Mouse (Mus musculus): ENCODE measurements around the gene Adam21.
"Not testable (repeated sequence)": the region's sequence is repeated elsewhere in the genome, so short reads cannot be mapped to it uniquely, and the experiment has no call there.

Adam21 gene

DNA sequence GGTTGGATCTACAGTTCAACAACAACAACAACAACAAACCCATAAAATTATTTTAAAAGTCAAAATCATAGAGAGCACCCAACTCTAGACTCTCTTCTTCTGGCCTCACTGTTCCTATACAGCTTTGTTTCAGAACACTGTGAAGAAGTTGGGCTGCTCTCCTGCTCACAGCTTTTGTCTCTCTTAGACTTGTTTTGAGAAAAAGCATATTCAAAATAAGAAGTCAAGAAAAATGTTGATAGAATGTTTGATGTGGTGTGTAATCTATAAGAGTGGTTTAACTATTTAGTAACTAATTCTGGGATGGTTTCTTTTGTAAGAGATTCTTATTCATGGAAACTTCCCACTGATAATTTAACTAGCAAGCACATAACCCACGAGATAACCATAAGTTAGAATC lies at the start of gene Adam21:
Gene Adam21, minus strand, starts transcription at position 101 of the 400 bp plus-strand sequence.
- no peak for DNase-seq

GRCm38 (mm10) chr12:81616980-81617379 lies 48.7 kb upstream of the Adam21 start:
- peak; percentile 29 for DNase-seq

GRCm38 (mm10) chr12:81615807-81616206 lies 47.5 kb upstream of the Adam21 start:
- peak; percentile 20 for DNase-seq

DNA sequence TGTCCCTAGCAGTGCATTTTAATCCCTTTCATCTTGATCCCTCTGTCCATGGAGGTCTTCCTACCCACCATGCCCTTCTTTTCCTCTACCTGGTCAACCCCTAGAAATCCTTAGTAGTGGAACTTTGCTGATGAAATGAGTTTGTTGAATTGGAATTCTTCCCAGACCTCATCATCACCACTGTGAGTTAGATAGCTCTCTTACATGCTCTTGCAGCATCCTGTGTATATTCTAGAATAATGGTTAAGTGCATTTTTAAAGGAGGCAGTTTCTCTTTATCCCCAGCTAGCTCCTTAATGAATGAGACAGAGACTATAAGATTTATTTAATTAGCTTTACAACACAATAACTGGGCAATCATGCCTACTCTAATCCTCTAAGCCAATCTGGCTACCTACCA lies 41.2 kb upstream of the Adam21 start:
- DNase-seq: no peak

- DNase-seq: no peak
Measured at GRCm38 (mm10) chr12:81604995-81605784, 36.9 kb upstream of the Adam21 start.

GRCm38 (mm10) chr12:81596547-81597262 lies 28.4 kb upstream of the Adam21 start:
- DNase-seq: no peak

- peak; percentile 95 for DNase-seq
Measured at GRCm38 (mm10) chr12:81594902-81595671, 26.8 kb upstream of the Adam21 start, which contains the start of gene Med6. Gene Med6, minus strand, starts transcription at chr12:81595008.

DNA sequence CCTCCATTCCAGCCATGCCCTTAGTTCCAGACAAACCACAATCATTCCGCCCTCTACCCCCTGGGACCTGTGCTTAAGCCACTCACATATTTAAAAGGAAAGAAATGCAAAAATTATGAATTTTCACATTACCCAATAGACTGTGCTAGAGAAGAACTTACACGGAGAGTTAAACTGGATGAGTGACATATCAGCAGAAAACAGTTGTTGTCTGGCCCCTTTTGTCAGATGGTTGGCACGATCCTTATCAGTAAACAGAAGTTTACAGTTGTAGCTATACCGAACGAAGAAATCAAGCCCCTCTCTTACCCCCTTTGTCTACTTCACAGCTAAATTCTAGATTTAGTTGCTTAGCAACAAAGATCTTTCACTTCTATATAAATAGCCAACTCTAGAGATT lies 343 bp downstream of the Adam21 start:
- no peak for DNase-seq

DNA sequence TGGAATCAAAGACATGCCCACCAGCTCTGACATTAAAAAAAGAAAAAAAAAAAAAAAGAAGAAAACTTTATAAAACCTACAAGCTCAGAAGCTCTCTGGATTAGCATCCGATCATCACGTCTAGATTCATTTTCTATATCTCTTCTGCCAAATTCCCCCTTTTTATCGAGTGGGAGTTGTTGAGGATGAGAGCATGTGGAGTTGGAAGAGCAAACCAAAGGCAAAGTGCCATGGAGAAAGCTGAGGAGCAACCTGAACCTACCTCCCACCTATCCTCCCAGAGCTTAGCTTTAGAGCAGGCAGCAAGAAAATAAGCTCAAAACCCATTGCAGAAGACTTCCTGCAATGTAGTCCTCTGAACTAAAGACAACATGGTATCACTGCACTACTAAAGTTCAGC lies 4.1 kb downstream of the Adam21 start:
- DNase-seq: no peak

DNA sequence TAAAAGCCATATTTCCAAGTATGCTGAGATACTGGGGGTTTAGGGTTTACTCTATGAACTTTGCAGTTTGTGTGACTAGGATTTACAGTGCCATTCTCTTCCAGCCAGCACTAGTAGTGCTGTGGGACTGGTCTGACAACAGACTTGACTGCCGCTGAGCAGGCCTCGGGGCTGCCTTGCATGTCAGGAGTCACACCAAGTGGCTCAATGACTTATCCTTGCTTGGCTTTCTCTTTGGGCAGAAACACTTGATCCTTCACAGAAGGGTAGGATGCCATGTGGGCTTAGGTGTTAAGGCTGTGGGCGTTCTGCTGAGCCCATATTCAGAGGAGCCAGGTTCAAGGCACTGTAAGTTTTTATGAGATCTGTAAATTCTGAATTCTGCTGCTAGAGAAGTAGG lies 19.0 kb downstream of the Adam21 start:
- DNase-seq: no peak

DNA sequence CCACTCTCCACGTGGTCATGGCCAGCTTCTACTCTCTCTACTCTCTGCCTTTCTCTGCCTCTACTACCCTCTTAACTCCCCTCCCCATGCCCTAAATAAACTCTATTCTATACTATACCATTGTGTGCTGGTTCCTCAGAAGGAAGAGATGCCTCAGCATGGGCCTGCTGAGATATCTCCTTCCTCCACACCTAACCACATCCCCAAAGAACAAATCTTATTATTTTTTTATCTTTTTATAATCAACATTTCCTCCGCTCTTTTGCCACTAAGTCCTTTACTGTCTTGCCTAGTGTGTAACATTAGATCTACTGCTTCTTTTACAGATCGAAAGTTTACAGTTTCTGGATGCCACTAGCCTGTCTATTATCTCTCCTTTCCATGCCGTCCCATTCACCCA lies 21.1 kb downstream of the Adam21 start:
- DNase-seq: no peak

DNA sequence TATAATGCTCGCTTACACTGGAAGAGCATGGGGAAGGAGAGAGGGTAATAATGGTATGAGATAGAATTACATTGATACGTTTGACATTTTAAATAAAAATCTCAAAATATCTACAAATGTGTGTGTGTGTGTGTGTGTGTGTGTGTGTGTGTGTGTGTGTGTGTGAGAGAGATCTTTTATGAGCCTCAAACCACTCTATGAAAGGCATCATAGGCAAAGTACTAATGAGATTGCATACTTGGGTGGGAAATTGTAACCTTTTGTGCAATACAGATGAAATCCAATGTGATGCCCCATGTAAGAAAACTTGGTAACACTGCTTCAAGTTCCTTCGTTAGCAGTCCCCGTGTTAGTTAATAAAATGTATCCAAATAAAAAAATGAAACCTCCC lies 35.2 kb downstream of the Adam21 start:
- no peak for DNase-seq

DNA sequence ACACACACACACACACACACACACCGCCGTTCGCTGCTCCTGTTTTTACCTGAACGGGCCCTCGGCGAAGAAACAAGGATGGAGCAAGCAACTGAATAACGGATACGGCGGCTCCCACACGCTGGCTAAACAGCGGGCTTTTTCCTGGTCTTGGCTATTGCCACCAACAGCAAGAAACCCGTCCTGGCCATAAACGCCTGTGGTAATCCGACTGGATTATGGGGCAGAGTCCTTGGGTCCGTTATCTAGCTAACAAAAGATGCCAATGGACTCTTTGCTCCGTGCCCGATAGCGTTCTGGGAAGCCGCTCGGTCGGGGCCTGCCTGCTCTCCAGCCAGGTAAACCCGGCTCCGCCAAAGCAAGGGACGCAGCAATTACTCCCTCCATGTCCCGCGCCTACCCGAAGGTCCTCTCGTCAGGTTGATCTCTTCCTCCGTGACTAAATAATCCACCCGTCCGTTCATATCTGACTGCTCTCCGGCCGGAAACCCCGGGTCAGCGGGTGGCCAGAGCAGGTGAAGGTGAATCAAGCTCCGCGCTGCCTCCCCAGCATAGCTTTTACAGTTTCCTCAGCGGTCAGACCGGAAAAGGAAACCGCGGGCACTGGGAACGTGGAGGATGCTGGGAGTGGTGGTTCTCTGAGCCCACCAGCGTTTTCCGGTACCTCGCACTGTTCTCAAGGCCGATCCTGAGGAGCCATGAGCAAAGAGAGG lies 35.8 kb downstream of the Adam21 start, which contains the start of the genes Gm20498 and Synj2bp:
Gene Gm20498, minus strand, starts transcription at position 590 of the 713 bp plus-strand sequence.
Gene Synj2bp, minus strand, starts transcription at position 596 of the 713 bp plus-strand sequence.
- DNase-seq: peak; percentile 86

GRCm38 (mm10) chr12:81530587-81530986 lies 37.7 kb downstream of the Adam21 start:
- DNase-seq: not testable (repeated sequence)
